Mouse (Mus musculus) granulocyte monocyte progenitor cell, adult 5-6 weeks (primary cell): ENCODE measurements around the gene Pik3cb. TPM values are rescaled to one million over a fixed set of nuclear protein-coding genes. Genes with fewer than 3 reads are reported as not detected.
A peak's percentile ranks its signal among the peaks of the same experiment; 100 is the strongest.

Experiments used
- ATAC-seq: replicated peaks from 2 replicates; pipeline ENCODE4 v1.8.0; 2016; ENCODE audit warnings: mild to moderate bottlenecking, moderate TSS enrichment, inconsistent platforms; ENCODE audit not compliant: poor library complexity, severe bottlenecking
- total RNA-seq, 2 experiments: library from RNA; stranded (forward) in 1 of 2; stranded (reverse) in 1 of 2; fragments of 200-712, 200-1000 nt in 1 of 2; fragments of >200 nt in 1 of 2; fragmentation: Nextera tagmentation in 1 of 2; gene quantifications; 2 replicates each; pipeline ENCODE4 v1.2.3; 2014 to 2017

Pik3cb gene
- total RNA-seq, 2 experiments from 2014 or later = 4.6 to 10.5 TPM

GRCm38 (mm10) chr9:99097668-99098067 is 42.8 kb downstream of the Pik3cb start:
- no peak for ATAC-seq

GRCm38 (mm10) chr9:99095192-99095591 is 45.2 kb downstream of the Pik3cb start:
- no peak for ATAC-seq

- peak; percentile 24; the same call in 1 of the 2 replicates for ATAC-seq
These were observed 49.9 kb downstream of the Pik3cb start for GRCm38 (mm10) chr9:99090546-99090945.

GRCm38 (mm10) chr9:99089904-99090303 is 50.5 kb downstream of the Pik3cb start:
- peak; percentile 91 for ATAC-seq

GRCm38 (mm10) chr9:99081718-99082117 is 58.7 kb downstream of the Pik3cb start:
- ATAC-seq = no peak; the same call in 1 of the 2 replicates

- ATAC-seq = peak; percentile 89
These were observed 59.1 kb downstream of the Pik3cb start for GRCm38 (mm10) chr9:99081308-99081707.

- ATAC-seq = peak; percentile 20; the same call in 1 of the 2 replicates
These were observed 59.8 kb downstream of the Pik3cb start for GRCm38 (mm10) chr9:99080657-99081056.

GRCm38 (mm10) chr9:99074462-99074861 is 66.0 kb downstream of the Pik3cb start:
- peak; percentile 59 for ATAC-seq

GRCm38 (mm10) chr9:99072538-99072937 is 67.9 kb downstream of the Pik3cb start:
- ATAC-seq = peak; percentile 89

- no peak for ATAC-seq
These were observed 75.1 kb downstream of the Pik3cb start for GRCm38 (mm10) chr9:99065311-99065710.

GRCm38 (mm10) chr9:99064216-99064615 is 76.2 kb downstream of the Pik3cb start:
- no peak; the same call in 1 of the 2 replicates for ATAC-seq

GRCm38 (mm10) chr9:99062544-99062943 is 77.9 kb downstream of the Pik3cb start:
- ATAC-seq = peak; percentile 95

GRCm38 (mm10) chr9:99057751-99058150 is 82.7 kb downstream of the Pik3cb start:
- ATAC-seq = no peak

GRCm38 (mm10) chr9:99049760-99050159 is 90.7 kb downstream of the Pik3cb start:
- no peak for ATAC-seq

GRCm38 (mm10) chr9:99048724-99049250 is 91.6 kb downstream of the Pik3cb start:
- peak; percentile 84 for ATAC-seq

- ATAC-seq = no peak
These were observed 95.7 kb downstream of the Pik3cb start for GRCm38 (mm10) chr9:99044761-99045160.

GRCm38 (mm10) chr9:99042641-99043040 is 97.8 kb downstream of the Pik3cb start:
- ATAC-seq = no peak

GRCm38 (mm10) chr9:99041994-99042393 is 98.4 kb downstream of the Pik3cb start:
- no peak for ATAC-seq

GRCm38 (mm10) chr9:99035575-99035974 is 104.8 kb downstream of the Pik3cb start, which contains the start of gene Gm1123:
Gene Gm1123 (minus strand): TSS chr9:99035715.
- no peak for ATAC-seq

- no peak for ATAC-seq
These were observed 106.3 kb downstream of the Pik3cb start for GRCm38 (mm10) chr9:99034111-99034510.

- ATAC-seq = no peak
These were observed 108.4 kb downstream of the Pik3cb start for GRCm38 (mm10) chr9:99032031-99032430.

- ATAC-seq = no peak; the same call in 1 of the 2 replicates
These were observed 118.7 kb downstream of the Pik3cb start for GRCm38 (mm10) chr9:99021751-99022150.
